Mouse (Mus musculus): ENCODE data around the gene Cep97.

Gene Cep97

DNA sequence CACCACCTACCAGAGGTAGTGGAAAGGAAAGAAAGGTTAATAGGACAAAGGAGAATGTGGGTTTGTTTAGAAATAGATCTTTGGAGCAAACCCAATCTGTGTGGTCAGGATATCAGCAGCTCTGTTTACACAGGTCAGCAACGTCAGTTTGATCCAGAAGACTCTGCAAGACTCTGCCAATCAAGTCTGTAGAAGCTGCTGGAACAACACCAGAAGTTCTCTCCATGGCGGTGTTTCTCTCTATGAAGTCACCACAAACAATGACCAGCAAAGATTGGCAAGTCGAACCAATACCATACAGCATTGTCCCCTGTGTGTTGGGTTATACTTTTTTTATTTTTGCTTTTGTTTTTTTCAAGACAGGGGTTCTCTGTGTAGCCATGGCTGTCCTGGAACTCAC, 12.6 kb upstream of the Cep97 start:
- no peak for DNase-seq (ENCODE audit: low spot score)

DNA sequence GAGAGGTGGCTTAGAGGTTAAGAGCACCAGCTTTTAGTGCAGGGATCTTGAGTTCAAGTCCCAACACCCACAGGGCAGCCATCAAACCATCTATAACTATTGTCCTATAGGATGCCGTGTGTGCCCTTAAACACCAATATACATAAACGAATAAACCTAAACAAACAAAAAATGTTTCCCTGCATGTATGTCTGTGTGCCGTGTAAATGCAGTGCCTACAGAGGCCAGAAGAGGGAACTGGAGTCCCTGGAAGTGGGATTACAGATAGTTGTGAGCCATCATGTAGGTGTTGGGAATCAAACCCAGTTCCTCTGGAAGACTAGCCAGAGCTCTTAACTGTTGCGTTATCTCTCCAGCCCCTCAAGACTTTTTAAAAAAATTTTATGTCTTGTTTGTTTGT, 6.1 kb upstream of the Cep97 start:
- no peak for DNase-seq (ENCODE audit: low spot score)

DNA sequence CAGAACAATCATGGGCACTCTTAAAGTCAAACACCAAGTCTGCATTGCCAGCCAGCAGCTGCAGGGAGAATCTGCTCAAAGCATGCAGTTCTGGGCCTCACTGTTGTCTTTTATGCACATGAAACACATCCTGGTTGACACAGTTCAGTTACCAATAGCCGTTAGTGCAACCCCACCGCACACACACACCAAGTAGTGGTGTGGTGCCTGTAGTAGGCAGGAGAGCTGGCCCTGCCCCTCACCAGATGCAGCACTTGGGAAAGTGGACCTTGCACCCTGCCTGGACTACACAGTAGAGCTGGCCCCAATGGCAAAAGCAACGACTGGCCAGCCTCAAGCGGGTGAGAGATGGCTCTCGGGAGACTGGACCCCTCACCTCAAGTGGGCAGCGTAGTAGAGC, 5.0 kb upstream of the Cep97 start:
- DNase-seq (ENCODE audit: low spot score) = no peak

DNA sequence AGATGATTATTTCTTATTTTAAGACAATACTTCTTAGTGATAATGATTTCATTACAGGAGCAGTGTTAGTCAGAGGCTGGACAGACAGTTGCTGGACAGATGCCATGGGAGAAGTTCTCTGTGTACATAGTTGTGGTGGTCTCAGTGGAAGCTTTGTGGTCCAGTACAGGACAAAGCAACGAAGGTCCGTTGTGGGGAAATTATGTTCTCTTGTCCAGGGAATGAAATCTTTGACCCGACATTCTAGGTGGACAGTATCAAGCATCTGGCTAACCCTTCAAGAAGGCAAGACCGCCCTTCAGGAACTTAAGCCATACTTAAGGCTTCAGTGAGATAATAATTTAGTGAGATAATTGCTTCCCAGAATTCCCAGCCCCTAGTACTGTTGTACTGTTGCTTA, 4.1 kb upstream of the Cep97 start:
- DNase-seq (ENCODE audit: low spot score) = no peak

DNA sequence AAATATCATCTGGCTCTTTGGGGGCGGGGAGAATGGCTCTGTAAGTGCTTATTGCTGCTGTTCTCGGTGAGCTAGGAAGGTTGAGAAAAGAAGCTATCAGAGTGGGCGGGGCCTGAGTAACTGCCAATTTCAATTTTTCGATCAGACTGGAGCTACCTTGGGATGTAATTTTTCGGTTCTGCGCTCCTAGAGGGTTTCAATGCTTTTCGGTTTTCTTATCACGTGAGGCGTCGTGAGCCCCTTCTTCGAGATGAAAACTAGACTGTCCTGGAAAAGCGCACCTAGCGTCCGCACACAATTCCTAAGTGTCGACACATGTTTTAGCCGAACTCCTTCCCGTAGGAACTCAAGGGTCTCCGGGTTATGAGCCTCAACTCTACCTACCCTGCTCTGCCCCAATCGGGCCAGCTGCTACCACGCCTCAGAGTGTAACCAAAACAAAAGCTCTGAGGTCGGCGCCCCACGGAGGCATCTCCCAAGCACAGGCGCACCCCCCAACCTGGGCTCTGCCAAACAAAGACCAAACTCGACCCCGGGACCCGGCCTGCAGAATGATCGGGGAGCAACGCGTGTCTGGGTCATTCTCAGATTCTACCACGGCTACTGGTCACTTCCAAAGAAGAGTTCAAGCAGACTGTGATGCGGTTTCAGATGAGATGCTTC, 843 bp downstream of the Cep97 start:
- peak; percentile 46 for DNase-seq (ENCODE audit: low spot score)

DNA sequence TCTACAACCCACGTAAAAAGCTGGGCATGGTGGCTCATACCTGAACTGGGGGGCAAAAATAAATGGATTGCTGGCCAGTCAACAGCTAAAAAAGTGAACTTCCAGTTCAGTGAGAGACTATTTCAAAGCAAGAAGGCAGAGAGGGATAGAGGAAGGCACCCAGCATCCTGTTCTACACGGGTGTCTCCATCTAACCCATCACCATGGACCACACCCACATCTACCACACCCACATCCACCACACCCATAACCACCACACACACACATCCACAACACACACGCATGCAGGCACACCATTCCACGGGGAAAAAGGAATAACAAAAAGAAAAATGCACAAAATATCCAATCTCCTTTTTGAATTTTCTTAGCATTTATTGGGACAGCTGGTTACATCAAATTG, 10.6 kb downstream of the Cep97 start:
- no peak for DNase-seq (ENCODE audit: low spot score)

DNA sequence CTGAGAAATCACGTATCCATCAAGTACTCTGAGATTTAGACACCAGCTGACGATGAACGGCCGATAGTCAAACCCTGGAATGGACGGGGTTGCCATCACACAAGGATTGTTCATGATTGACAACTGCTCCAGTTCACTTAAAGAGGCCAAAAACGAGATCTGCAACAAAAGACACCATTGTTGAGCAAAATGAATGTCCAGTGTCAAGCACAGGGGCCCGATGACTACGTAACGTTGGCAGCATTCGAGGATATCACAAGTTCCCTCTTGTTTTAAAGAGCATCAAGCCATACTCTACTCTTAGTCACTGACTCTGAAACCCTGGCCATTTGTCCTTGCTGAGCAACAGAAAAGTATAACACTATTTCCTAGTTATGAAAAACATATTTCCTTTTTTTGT, 12.6 kb downstream of the Cep97 start:
- DNase-seq (ENCODE audit: low spot score) = no peak

DNA sequence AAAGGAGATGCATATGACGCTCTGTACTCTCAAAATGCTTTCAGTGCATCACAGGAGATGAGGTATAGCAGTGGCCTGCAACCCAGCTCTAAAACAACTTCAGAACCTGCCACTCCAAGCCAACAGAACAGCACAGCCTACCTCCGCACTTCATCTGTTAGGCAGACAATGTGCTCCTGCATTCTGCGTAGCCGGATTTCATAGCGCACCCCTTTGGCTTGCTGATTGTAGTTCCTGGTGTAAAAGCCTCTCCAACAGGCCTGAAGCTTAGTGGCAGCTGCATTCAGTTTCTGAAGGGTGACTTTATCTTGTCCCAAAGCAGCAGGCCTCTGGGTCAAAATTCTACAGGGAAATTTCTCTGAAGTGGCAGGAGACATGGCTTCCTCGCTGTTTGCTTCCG, 19.9 kb downstream of the Cep97 start:
- DNase-seq (ENCODE audit: low spot score) = no peak

DNA sequence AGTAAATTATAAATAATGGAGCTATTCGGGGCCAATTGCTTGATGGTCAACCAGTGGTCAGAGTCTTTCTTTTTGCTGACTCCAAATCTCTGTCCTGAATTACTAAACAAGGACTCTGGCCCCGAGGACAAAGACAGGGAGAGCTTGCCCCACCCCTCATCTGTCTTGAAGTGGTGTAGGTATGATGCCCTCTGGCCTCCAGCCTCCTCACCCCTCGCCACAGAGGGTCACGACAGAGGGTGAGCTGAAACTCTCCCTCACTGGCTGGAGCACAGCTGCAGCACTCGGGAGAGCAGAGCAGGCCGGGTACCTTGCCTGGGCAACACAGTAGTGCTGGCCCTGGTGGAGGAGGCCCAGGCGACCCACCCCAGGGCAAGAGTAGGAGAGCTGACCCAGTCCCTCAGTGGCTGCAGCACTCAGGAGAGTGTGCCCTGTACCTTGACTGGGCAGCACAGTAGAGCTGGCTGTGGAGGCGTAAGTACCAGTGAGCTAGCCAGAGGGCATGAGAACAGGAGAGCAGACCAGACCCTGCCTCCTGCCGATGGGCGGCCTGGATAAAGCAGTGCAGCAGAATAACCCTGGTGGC, 24.4 kb downstream of the Cep97 start:
- no peak for DNase-seq (ENCODE audit: low spot score)

DNA sequence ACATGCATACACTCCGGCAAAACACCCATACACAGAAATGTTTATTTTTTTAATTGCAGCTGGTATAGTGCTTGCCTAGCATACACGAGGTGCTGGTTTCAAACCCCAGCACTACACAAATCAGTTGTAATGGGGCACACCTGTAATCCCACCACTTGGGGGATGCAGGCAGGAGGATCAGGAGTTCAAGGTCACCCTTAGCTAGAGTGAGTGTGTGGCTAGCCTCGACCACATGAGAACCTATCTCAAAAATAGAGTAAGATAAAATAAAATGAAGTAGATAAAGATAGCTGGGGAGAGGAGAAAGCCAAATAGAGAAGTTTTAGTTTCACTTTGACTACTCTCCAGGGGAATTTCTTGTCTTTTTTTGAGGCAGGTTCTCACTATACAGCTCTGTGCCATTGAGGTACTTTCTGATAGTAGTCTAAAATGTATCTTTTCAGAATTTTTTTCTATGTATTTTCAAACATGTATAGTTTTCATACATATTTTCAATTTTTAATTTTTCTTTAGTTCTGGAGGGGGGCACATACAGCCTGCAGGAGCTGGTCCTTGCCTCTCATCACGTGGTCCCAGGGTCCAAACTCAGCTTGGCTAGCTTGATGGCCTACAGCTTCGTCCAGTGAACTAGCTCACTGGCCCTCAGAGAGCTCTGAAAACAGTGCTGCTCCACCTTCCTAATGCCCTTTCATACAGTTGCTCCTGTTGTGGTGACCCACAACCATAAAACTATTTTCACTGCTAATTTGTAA, 27.6 kb downstream of the Cep97 start:
- DNase-seq (ENCODE audit: low spot score) = no peak

DNA sequence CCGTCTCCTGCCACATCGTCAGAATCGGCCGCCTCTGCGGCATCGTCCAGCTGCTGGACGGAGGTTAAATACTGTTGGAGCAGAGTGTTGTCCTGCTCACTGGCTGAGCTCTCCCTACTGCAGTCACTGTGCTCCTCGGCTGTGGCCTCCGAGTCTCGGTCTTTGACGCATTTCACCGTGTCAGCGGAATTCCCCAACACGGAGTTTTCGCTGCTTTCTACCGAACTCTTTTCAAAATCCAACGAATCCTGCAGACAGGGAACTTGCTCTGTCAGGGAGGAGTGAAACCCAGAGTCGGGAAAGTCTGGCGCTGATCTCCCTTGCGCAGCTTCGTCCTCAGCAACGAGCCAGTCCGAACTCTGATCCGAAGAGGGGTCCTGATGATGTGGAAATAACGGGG, 29.3 kb downstream of the Cep97 start:
- DNase-seq (ENCODE audit: low spot score) = no peak

DNA sequence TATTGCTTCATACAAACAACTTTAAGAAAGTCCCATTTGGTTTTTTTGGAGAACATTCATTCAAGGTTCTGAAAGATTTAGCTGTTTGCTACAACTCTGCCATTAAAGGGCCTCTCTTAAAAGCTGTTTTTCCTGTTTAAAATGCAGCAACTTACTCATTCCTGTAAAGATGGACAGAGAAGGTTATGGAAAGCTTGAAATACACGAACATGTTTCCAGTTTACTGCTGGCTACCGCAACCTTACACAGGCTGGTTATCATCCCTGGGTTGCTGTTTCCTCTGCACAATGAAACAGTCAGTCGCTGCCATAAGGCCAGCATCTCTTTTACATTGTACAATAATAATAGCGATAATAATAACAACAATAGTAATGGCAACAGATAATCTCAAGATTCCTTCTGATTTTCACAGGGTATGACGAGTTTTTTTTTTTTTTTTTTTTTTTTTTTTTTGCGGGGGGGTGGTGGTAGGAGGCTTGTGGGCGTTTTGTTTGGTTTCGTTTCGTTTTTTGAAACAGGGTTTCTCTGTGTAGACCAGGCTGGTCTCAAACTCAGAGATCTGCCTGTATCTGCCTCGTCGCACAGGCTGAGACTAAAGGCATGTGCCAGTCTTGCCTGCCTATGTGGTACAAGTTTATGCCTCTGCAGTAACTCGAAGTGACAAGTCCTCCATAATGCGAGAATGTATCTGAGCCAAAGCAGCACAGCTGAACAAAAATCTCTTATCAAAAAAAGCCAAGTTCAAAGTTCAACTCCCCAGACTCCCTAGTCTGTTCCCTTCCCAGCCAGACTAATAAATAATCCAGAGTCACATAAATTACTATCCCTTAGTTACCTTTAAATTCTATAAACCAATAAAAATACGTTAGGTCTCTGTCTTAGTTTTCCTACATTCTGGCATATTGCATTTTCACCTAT, 32.6 kb downstream of the Cep97 start:
- no peak for DNase-seq (ENCODE audit: low spot score)

DNA sequence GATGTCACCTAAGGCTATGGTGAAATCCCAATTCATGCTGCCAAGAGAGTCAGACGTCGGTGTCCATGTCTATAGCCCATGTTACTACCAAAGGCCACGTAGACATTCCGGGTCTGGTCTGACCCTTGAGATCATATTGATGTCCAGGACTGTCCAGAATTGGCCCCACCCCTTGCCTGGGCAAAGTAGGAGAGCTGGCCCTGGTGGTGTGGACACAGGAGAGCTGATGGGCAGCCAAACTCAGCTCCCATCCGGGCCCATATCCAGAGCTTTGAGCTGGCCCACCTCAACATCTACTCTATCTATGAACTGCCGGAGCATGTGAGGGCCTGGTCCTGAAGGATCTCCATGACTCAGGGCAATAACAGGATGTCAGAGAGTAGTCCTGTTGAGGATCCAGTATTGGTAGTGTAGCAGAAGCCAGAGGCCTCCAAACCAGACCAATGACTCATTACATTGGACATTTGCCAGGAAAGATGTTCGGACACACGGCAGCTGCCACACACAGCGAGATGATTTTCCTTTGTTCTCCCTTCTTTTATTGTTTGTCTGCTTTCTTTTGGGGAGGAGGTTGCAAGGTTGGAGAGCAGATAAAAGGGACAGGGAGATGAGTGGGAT, 36.2 kb downstream of the Cep97 start:
- DNase-seq (ENCODE audit: low spot score) = peak; percentile 94

DNA sequence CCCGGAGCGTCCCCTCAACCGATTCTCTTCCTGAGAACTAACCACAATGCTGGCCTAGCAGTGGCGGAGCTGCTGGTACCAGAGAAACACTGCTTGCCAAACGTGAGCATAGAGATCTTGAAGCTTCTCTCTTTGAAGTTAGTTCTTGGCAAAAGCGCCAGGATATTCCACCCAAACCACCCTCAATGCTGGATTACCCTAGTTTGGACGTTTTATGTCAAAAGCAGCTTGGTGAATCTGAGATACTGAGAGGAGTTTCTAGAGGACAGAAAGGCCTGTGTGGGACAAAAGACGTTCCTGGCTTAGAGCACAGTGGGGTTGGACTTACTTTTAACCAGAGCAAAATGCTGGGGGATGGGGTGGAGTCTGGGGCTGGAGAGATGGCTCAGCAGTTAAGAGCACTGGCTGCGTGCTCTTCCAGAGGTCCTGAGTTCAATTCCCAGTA, 39.0 kb downstream of the Cep97 start:
- DNase-seq (ENCODE audit: low spot score) = peak; percentile 58

DNA sequence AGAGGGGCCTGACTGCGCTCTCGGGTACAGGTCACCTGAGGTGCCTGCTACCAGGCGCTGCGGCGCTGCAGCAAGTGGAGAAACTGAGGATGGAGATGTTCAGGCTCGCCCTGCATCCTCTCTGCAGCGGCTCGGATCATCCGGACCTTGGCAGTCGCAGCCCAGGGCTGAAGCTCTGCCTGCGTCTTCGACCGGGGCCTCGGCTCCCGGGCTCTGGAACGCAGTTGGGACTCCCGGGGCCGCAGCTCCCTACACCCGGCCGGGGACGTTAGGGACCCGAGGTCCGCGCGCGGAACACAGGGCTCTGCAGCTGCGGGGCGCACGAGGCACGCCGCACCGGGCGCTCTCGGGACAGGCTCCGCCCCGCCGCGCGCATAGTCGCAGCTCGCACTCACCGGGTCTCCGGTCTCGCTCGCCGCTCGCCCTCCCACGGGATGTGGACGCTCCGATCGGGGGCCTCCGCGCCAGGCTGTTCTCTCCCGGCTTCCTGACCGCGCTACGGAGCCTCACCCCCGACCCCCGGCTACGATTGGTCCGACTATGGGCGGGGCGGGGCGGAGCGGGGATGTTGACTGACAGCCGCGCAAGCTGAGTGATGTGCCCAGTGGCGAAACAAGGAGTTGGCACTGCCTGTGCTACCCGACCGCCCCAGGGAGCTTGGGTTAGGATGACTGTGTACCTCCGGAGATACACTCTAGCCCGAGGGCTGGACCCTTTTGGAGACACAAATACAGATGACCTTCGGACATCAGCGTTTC, 39.6 kb downstream of the Cep97 start, which contains the start of gene Nxpe3:
Nxpe3 (minus strand) TSS at position 393 of the 758 bp plus-strand sequence.
- peak; percentile 89 for DNase-seq (ENCODE audit: low spot score)

DNA sequence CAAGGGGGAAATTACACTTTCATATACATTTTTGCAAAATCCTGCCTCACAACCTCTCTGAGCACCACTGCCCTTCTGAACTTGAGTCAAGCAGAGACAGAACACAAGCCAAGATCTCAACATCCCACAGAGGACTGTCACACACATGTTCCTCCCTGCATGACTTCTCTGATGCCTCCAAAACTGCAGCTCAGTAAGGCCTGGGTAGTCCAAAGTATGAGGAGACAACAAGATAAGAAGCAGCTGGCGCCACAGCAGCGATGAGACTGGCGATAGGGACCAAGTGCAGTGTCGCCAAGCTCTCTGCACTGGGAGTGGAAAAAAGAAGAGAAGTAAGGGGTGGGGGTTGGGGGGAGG, 40.1 kb downstream of the Cep97 start:
- peak; percentile 37 for DNase-seq (ENCODE audit: low spot score)

DNA sequence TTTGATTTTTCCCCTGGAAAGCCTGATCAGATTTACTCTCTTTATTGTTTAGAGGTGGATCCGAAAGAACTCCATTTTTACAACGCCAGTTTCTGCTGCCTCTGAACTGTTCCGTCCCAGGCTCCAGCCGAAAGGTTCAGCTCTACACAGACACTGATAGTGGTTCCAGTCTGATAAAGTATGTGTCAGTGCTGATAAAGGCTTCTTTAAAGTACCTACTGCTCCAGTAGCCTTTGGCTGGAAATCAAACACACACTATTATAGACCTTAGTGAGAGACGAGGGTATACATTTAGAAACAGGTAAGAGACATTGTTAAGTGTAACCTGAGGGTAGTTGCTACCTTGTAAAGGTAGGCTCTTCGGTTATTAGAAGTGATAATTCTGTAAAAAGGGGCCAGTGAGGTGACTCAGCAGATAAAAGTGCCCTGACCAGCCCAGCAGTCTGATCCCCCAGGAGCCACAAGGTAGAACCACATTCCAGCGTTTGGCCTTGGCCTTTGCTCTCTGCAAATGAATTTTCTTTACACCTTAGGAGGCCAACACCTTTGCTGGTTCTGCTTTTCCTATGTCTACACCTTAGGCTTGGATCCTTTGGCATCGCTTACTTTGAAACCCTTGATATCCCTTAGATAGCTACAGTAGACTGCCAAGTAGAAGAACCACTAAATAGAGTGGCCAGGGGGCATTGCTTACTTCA, 41.1 kb downstream of the Cep97 start:
- DNase-seq (ENCODE audit: low spot score) = no peak

DNA sequence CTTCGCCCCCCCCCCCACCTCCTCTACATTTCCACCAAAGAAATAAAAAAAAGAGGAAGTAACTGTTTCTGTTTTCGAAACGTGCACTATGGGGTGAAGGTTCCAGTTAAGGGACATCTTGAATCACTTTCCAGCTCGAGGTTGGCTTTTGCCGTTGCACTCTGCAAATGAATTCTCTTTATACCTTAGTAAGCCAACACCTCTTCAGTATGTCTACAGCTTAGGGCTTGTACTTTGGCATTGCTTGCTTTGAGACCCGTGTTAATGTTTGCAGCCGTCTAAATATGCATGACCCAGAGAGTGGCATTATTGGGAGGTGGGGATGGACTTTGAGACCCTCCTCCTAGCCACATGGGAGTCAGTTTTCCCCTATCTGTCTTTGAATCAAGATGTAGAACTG, 42.2 kb downstream of the Cep97 start:
- DNase-seq (ENCODE audit: low spot score) = no peak

DNA sequence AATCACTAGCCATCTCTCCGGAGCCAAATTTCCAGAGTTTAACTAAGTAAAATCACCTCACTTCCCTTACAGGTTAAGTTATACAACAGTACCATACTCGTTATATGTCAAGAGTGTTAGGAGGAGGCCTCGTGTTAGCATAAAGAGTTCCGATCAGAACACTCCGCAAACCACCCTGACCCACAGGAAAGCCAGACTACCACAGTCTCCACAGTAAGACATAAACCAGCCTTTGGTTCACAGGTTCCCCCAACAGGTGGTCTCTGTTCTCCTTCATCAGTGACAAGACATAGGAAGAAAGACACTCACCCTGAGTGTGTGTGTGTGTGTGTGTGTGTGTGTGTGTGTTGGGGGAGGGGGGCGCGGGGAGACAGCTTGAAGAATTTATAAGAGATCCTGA, 43.3 kb downstream of the Cep97 start:
- no peak for DNase-seq (ENCODE audit: low spot score)

DNA sequence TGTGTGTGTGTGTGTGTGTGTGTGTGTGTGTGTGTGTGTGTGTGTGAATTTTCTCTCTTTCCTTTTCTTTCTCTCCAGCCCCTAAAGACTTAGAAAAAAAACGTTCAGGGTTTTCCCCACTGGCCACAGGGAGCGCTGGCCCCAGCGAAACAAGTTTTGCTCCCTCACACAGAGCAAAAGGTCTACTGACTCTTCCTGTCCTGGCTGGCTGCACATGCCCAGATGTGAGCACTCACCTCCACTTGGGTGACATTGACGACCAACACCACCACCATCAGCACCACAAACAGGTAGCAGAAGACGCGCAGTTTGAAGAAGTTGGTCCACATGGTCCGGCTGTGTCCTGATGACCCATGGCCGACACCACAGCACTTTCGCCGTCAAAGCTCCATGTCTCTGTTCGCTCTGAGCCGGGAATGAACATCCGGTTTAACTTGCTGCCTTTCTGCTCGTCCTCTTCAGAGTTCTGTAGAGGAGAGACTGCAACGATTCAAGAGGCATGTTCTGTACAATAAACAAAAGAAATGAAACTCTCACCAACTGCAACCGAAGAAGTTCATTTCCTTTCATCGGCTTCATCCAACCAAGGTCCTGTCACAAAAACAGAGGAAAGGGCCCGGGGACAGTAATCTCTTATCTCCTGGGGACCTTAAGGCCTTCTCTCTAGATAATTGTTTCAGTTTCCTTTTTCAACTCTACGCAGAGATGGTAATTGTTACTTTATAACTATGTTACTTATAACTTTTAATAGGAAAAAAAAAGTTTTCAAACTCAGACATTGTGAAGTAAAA, 44.1 kb downstream of the Cep97 start:
- no peak for DNase-seq (ENCODE audit: low spot score)
